ENCODE assay signal across 8 mouse cellular contexts in the genomic region with DNA sequence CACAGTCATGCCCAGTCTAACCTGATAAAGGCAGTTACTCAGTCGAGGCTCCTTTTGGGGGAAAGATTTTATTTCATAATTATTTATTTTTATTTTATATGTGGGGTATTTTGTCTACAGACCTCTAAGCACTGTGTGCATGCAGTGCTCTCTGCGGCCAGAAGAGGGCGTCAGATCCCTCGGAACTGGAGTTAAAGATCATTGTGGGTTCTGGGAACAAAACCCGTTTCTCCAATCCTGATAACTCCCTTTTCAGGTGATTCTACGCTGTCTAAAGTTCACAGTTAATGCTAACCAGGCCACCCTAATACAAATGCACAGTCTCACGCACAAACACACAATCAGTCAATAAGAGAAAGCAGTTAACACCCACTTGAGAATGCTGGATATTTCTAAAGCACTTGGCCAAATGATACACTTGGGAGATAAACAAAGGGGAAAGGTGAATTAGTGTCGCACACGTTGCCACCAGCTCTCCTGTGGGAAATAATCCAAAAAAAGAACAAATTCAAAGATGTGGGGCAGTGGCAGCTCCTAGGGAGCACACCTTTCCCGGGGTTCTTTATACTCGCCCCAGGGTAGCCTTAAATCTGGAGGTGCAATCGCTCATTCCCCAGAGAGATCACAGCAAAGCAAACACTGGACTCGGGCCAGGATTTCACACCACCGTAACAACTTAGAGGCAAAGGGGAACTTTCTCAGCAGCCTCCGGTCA.
DNase-seq lines count a peak whose midpoint lies in the region; ATAC-seq lines count a peak whose summit lies in the region.

No protein-coding gene starts in this region.

- H3K4me2 ChIP-seq in embryonic facial prominence, embryonic 11.5 days (ENCODE audit: low read depth, low read length): peak overlapping the region; percentile 1; the same call in 1 of the 2 replicates
- H3K4me2 ChIP-seq in intestine, embryonic 14.5 days (ENCODE audit: low read length): peak overlapping the region; percentile 44

- no peak overlapping the region for H3K9ac ChIP-seq in embryonic facial prominence, embryonic 11.5 days (replicated peaks; ENCODE audit: low read length)
- H3K9ac ChIP-seq in intestine, embryonic 14.5 days (ENCODE audit: low read length): no peak overlapping the region

- H3K9me3 ChIP-seq in embryonic facial prominence, embryonic 11.5 days (replicated peaks; ENCODE audit: control insufficient read depth, low read length): no peaks in the 10 kb centered on the region
- H3K9me3 ChIP-seq in intestine, embryonic 14.5 days (ENCODE audit: control insufficient read depth, low read length): no peaks in the 10 kb centered on the region

- no peaks in the 10 kb centered on the region for H3K36me3 ChIP-seq in embryonic facial prominence, embryonic 11.5 days (replicated peaks; ENCODE audit: control insufficient read depth, insufficient read depth, low read depth, low read length)
- no peaks in the 10 kb centered on the region for H3K36me3 ChIP-seq in intestine, embryonic 14.5 days (ENCODE audit: control insufficient read depth, insufficient read depth, low read length)
- no peaks in the 10 kb centered on the region for H3K36me3 ChIP-seq in macrophage (ENCODE audit: inconsistent target)

- H3K4me3 ChIP-seq in embryonic facial prominence, embryonic 11.5 days (ENCODE audit: low read depth, low read length): no peak overlapping the region
- H3K4me3 ChIP-seq in intestine, embryonic 14.5 days (ENCODE audit: low read depth, low read length): no peak overlapping the region
- H3K4me3 ChIP-seq in macrophage (ENCODE audit: inconsistent target): no peak overlapping the region

- H3K27me3 ChIP-seq in embryonic facial prominence, embryonic 11.5 days (ENCODE audit: control insufficient read depth, insufficient read depth, low read length): no peaks in the 10 kb centered on the region
- no peaks in the 10 kb centered on the region for H3K27me3 ChIP-seq in intestine, embryonic 14.5 days (replicated peaks; ENCODE audit: control insufficient read depth, insufficient read depth, low read length)

- peak; percentile 17 for DNase-seq in kidney, adult 18-20 months
- no peak for DNase-seq in kidney, adult 11 months
- DNase-seq in embryonic facial prominence, embryonic 11.5 days (ENCODE audit: low spot score): peak; percentile 33
- no peak for DNase-seq in intestine, embryonic 14.5 days (ENCODE audit: low spot score)
- no peak for DNase-seq in layer of hippocampus, postnatal 25 days (ENCODE audit: extremely low spot score in 1 of 2, low spot score in 1 of 2)
- DNase-seq in gastrocnemius, postnatal 36 days: no peak

- no peaks in the 10 kb centered on the region for H3K4me1 ChIP-seq in embryonic facial prominence, embryonic 11.5 days (ENCODE audit: control insufficient read depth, insufficient read depth, low read length)
- no peaks in the 10 kb centered on the region; the same call in 1 of the 2 replicates for H3K4me1 ChIP-seq in intestine, embryonic 14.5 days (replicated peaks; ENCODE audit: control insufficient read depth, insufficient read depth, low read length)

- H3K27ac ChIP-seq in embryonic facial prominence, embryonic 11.5 days (replicated peaks; ENCODE audit: low read depth, low read length): no peak overlapping the region
- H3K27ac ChIP-seq in intestine, embryonic 14.5 days (ENCODE audit: low read depth): peak overlapping the region; percentile 30; the same call in 1 of the 2 replicates
- H3K27ac ChIP-seq in macrophage: peak overlapping the region; percentile 65

- intact Hi-C loops in gastrocnemius, postnatal 36 days (cut with DNase I): no loop called here

- H3K79me2 ChIP-seq in macrophage (ENCODE audit: inconsistent target): no peaks in the 10 kb centered on the region

- WGBS in embryonic facial prominence, embryonic 11.5 days: 13% methylated on average over 15 of the region's 15 CpGs
- 8% methylated on average over 15 of the region's 15 CpGs for WGBS in intestine, embryonic 14.5 days
- WGBS in macrophage (ENCODE audit: missing documents): 19% methylated on average over 15 of the region's 15 CpGs

- ATAC-seq in embryonic facial prominence, embryonic 11.5 days (replicated peaks; ENCODE audit: insufficient number of reproducible peaks, low FRiP score, low TSS enrichment, low read depth): no peak
- ATAC-seq in intestine, embryonic 14.5 days (replicated peaks; ENCODE audit: low FRiP score, low TSS enrichment, low read depth): peak; percentile 57
- ATAC-seq in activated CD4-positive, CD25-positive, alpha-beta regulatory T cell, adult 4 months: no peak

Comparison
In these comparisons a context has a peak if more than half of its experiments do, and no peak if none do; other contexts are left out.
1. DNase-seq: peak in kidney, adult 18-20 months (single experiment) and embryonic facial prominence, embryonic 11.5 days (single experiment); none in kidney, adult 11 months (single experiment), intestine, embryonic 14.5 days (single experiment), layer of hippocampus, postnatal 25 days (0 of 2) and gastrocnemius, postnatal 36 days (0 of 2).